Mouse (Mus musculus) stomach, embryonic 16.5 days (tissue): ENCODE results near the gene Gabbr1. TPM values are rescaled to one million over a fixed set of nuclear protein-coding genes. Genes with fewer than 3 reads are reported as not detected.
"Not testable (repeated sequence)": the region's sequence is repeated elsewhere in the genome, so short reads cannot be mapped to it uniquely, and the experiment has no call there.

Experiments
- ATAC-seq: fragments of 200-750 bp; cut with Nextera tagmentation; 2 replicates; pipeline ENCODE4 v1.8.0; 2017; ENCODE audit warnings: moderate number of reproducible peaks, moderate TSS enrichment; ENCODE audit not compliant: insufficient read depth, low FRiP score
- H3K27ac ChIP-seq: fragments of 300-500 bp; sonication (generic); 2 replicates; pipeline ENCODE4 v1.5.1; 2014; ENCODE audit warnings: low read length
- H3K27me3 ChIP-seq: fragments of 300-500 bp; sonication (generic); 2 replicates; pipeline ENCODE4 v1.6.1; 2014; ENCODE audit warnings: low read length, control low read depth, mixed read lengths; ENCODE audit not compliant: control insufficient read depth, insufficient read depth
- H3K36me3 ChIP-seq: fragments of 300-500 bp; sonication (generic); 2 replicates; pipeline ENCODE4 v1.6.1; 2014; ENCODE audit warnings: low read length; ENCODE audit not compliant: control insufficient read depth, insufficient read depth
- H3K4me1 ChIP-seq: fragments of 300-500 bp; sonication (generic); 2 replicates; pipeline ENCODE4 v1.6.1; 2014; ENCODE audit warnings: low read length, control low read depth, mixed read lengths; ENCODE audit not compliant: control insufficient read depth, insufficient read depth
- H3K4me2 ChIP-seq: fragments of 300-500 bp; sonication (generic); 2 replicates; pipeline ENCODE4 v1.6.1; 2014; ENCODE audit warnings: low read depth, low read length, mixed read lengths
- H3K4me3 ChIP-seq: fragments of 300-500 bp; sonication (generic); replicated peaks from 2 replicates; pipeline ENCODE4 v1.5.1; 2014; ENCODE audit warnings: mild to moderate bottlenecking, low read length
- H3K9ac ChIP-seq: fragments of 300-500 bp; sonication (generic); 2 replicates; pipeline ENCODE4 v1.6.1; 2014; ENCODE audit warnings: low read length
- H3K9me3 ChIP-seq: fragments of 300-500 bp; sonication (generic); replicated peaks from 2 replicates; pipeline ENCODE4 v1.6.1; 2016; ENCODE audit warnings: low read length, control low read depth; ENCODE audit not compliant: control insufficient read depth
- WGBS: fragments of 180-500 bp; shearing (Covaris S2); extraction: QIAGEN DNeasy Blood & Tissue Kit; methylation state at CpG from one replicate; pipeline ENCODE4 v1.1.7; 2014; 5-methylcytosine and 5-hydroxymethylcytosine counted together
- polyA plus RNA-seq: library from polyadenylated mRNA; unstranded; fragments of >200 nt; fragmentation: Nextera tagmentation; extraction: Ambion mirVana; gene quantifications from 2 replicates; pipeline ENCODE4 v1.2.1, GENCODE M21; 2015

Gabbr1 gene
- polyA plus RNA-seq, 1 experiment from 2014 or later, result 7.5 TPM

DNA sequence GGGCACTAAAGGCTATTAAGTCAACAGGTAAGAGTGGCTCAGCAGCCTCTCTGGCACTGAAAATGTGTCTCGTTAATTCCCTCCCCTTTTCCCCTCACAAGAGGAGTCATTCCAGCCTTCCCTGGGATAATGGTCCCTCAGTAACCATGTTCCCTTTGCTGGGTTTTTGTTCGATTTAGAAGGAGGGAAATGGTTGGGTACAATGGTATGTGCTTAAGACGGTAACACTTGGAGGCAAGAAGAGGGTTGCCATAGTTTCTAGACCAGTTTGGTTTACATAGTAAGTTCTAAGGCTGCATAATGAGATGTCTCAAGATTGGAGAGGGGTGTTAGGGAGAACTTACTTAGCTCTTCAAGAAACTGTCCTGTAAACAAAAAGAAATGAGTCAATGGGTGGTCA lies 34.0 kb upstream of the Gabbr1 start:
- no peak for ATAC-seq
- 87% methylated on average over 3 of the region's 3 CpGs for WGBS
- H3K4me2 ChIP-seq, result no peak overlapping the region

DNA sequence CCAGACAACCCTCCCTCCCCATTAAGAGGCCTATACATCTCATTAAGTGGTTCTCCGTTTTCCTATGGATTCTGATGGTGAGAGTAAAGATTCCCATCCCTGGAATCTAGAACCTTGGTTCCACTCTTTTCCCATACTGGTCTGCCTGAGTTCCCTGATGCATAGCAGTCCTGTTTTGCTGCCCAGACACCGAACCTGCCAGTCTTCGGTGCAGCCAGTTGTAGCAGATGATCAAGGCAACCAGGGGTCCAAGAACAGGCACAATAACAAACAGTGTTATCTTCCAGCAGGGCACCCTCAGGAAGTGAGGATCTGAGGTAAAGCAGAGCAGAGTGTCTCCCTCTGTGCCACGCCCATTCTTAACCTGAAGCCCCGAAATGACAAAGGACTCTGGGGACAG lies 33.6 kb upstream of the Gabbr1 start:
- H3K4me2 ChIP-seq, result no peak overlapping the region
- no peak overlapping the region for H3K9ac ChIP-seq
- H3K27ac ChIP-seq, result no peak overlapping the region
- WGBS, result 61% methylated on average over 5 of the region's 5 CpGs
- no peaks in the 10 kb centered on the region for H3K4me1 ChIP-seq
- no peaks in the 10 kb centered on the region for H3K9me3 ChIP-seq
- no peak overlapping the region for H3K4me3 ChIP-seq
- ATAC-seq, result no peak
- H3K36me3 ChIP-seq, result 0 out of 2 replicates have a peak, but pooled peaks cover 4% of the 10 kb centered on the region
- no peaks in the 10 kb centered on the region for H3K27me3 ChIP-seq

More for the DNA sequence above, 34.0 kb upstream of the Gabbr1 start:
- no peaks in the 10 kb centered on the region for H3K4me1 ChIP-seq
- H3K27ac ChIP-seq, result no peak overlapping the region
- no peaks in the 10 kb centered on the region for H3K9me3 ChIP-seq
- no peaks in the 10 kb centered on the region for H3K27me3 ChIP-seq
- H3K4me3 ChIP-seq, result no peak overlapping the region
- 0 out of 2 replicates have a peak, but pooled peaks cover 4% of the 10 kb centered on the region for H3K36me3 ChIP-seq
- H3K9ac ChIP-seq, result no peak overlapping the region

DNA sequence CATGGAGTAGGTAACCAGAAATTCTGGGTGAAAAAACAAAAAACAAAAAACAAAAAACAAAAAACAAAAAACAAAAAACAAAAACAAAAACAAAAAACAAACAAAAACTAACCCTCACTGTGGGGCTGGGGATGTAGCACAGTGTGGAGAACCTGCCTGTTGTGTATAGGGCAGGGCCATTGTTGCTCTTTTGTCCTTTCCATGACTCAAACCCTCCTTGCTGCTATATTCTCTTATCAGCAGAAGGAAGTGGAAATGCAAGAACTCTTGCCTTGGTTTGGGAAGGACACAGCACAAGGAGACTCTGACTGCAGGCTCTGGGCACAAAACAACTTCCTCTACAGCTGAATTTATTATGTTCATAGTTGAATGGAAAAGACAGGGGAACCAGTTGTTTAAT lies 29.4 kb upstream of the Gabbr1 start:
- Histone ChIP-seq H3K9ac (no peak overlapping the region), H3K4me2 (no peak overlapping the region), H3K27me3 (no peaks in the 10 kb centered on the region), H3K27ac (peak overlapping the region; percentile 41; the same call in 1 of the 2 replicates), H3K9me3 (no peaks in the 10 kb centered on the region), H3K36me3 (no peaks in the 10 kb centered on the region), H3K4me3 (no peak overlapping the region), H3K4me1 (no peaks in the 10 kb centered on the region)
- no peak; the same call in 1 of the 2 replicates for ATAC-seq

DNA sequence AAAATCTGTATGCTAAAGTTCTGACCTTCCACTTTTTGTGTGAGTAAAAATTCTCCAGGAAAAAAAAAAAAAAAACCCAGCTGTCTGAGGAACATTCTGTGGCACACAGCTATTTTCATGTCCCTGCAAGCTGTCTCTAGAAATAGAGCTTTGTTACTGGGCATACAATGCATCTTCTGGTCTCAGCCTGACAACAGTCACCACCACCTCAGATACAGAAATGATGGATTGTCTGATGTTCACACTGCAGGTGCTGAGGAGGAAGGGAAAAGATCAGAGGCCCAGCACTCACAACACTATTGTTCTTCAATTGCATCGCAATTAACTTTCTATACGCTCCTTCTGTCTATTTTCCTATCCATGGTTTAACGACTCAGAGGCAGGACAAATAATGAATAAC lies 27.4 kb upstream of the Gabbr1 start:
- no peaks in the 10 kb centered on the region for H3K9me3 ChIP-seq
- H3K27ac ChIP-seq, result no peak overlapping the region
- H3K4me3 ChIP-seq, result no peak overlapping the region
- H3K9ac ChIP-seq, result no peak overlapping the region
- WGBS, result 69% methylated on average over 3 of the region's 3 CpGs
- H3K36me3 ChIP-seq, result no peaks in the 10 kb centered on the region
- no peaks in the 10 kb centered on the region for H3K4me1 ChIP-seq
- no peaks in the 10 kb centered on the region for H3K27me3 ChIP-seq
- H3K4me2 ChIP-seq, result no peak overlapping the region
- no peak for ATAC-seq

DNA sequence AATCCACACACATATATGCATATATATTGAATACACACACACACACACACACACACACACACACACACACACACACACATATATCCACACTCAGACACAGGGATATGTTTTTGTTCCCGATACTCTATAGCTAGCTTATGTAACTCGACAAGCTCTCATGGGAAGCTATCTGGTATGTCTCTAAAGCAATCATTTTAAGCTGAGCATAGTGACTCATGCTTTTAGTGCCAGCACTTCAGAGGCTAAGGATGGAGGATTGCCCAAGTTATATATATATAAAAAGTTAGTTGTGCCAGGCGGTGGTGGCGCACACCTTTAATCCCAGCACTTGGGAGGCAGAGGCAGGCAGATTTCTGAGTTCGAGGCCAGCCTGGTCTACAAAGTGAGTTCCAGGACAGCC lies 26.5 kb upstream of the Gabbr1 start:
- not testable (repeated sequence) for H3K27ac ChIP-seq, H3K27me3 ChIP-seq, H3K9ac ChIP-seq, H3K4me2 ChIP-seq, H3K9me3 ChIP-seq, H3K36me3 ChIP-seq, H3K4me3 ChIP-seq, ATAC-seq, H3K4me1 ChIP-seq
- 91% methylated on average over 5 of the region's 5 CpGs for WGBS

DNA sequence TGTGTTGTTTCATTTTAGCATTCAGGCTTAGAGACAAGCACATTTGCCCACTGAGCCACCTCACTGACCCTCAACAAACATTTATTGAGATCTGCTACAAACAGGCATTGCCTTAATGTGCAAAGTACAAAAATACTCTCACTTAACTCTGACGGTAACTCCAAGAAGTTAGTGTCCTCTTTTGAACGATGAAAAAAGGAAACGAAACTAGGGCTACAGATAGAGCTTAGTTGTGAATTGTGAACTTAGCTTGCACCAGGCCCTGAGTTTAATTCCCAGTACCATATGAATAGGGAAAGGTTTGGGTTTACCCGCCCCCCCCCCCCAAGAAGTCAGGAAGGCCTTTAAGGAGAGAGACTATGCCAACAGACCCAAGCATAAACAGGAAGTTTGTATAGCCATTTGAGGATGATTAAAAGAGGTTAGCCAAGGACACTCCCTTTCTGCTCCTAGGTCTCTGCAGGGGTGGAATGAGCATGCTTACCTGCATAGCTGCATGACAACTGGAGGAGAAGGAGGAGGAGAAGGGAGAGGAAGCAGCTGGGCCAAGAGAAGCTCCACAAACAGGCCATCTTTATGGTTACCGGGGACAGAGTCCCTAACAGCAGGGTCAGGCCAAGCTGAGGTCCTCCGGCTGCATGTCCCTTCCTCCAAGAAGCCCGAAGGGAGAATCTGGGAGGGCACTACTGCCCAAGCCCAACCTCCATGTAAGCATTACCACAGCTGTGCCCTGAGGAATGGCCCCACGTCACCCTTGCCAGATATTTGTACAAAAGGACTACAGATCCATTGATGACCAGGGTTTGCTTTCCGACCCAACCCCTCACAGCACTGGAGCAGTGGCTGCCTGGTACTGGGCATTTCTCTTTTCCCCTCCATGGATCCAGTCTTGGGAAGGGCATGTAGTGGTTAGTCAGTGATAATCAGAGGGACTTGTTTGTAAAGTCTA lies 22.9 kb upstream of the Gabbr1 start, which contains the start of gene Mog:
TSS of gene Mog (minus strand) at position 771 of the 949 bp plus-strand sequence.
- H3K27ac ChIP-seq, result no peak within 1 kb of the TSS
- H3K36me3 ChIP-seq, result no peaks in the 10 kb centered on the region
- H3K4me3 ChIP-seq, result no peak within 1 kb of the TSS
- no peaks in the 10 kb centered on the region for H3K4me1 ChIP-seq
- no peak within 1 kb of the TSS for H3K9ac ChIP-seq
- no peak within 1 kb of the TSS for H3K4me2 ChIP-seq
- no peaks in the 10 kb centered on the region for H3K27me3 ChIP-seq
- 68% methylated on average over 9 of the region's 9 CpGs for WGBS
- H3K9me3 ChIP-seq, result no peaks in the 10 kb centered on the region
- no peak for ATAC-seq

DNA sequence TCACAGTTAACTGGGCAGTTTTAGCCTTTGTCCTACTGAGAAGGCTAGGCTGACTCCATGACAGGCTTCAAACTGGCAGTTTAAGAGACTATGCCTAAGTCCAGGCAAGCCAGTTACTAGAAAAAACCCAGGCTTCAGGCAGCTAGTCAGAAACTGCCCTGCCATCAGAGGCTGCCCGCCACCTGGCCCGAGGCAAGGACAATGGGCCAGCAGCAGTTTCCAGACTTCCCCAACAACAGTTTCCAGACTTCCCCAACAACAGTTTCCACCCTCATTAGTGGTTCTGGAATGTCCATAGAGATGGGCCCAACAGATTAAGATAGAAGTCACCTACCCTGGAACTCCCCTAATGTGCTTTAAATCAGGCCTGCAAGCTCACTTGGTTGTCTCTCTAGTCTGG lies 19.3 kb upstream of the Gabbr1 start:
- Histone ChIP-seq H3K4me2 (no peak overlapping the region), H3K27ac (no peak overlapping the region), H3K4me3 (no peak overlapping the region), H3K9me3 (no peaks in the 10 kb centered on the region), H3K27me3 (no peaks in the 10 kb centered on the region), H3K9ac (no peak overlapping the region), H3K36me3 (no peaks in the 10 kb centered on the region), H3K4me1 (no peaks in the 10 kb centered on the region)
- WGBS, result 88% methylated on average over 2 of the region's 2 CpGs
- no peak for ATAC-seq

DNA sequence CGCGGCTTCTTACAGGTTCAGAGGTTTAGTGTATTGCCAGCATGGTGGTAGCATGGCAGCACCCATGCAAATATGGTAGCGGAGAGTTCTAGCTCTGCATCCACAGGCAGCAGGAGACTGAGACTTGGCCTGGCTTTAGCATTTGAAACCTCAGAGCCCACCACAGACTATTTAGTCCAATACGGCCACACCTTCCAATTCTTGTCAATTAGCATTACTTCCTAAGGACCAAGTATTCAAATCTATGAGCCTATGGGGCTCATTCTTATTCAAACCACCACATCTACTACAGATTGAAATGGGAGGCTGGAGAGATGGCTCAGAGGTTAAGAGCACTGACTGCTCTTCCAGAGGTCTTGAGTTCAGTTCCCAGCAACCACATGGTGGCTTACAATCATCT lies 18.3 kb upstream of the Gabbr1 start:
- 92% methylated on average over 4 of the region's 4 CpGs for WGBS
- H3K4me3 ChIP-seq, result no peak overlapping the region
- H3K27me3 ChIP-seq, result no peaks in the 10 kb centered on the region
- no peak overlapping the region for H3K9ac ChIP-seq
- H3K4me2 ChIP-seq, result no peak overlapping the region
- H3K36me3 ChIP-seq, result no peaks in the 10 kb centered on the region
- peak overlapping the region; percentile 42 for H3K27ac ChIP-seq
- H3K4me1 ChIP-seq, result no peaks in the 10 kb centered on the region
- no peak for ATAC-seq
- no peaks in the 10 kb centered on the region for H3K9me3 ChIP-seq

DNA sequence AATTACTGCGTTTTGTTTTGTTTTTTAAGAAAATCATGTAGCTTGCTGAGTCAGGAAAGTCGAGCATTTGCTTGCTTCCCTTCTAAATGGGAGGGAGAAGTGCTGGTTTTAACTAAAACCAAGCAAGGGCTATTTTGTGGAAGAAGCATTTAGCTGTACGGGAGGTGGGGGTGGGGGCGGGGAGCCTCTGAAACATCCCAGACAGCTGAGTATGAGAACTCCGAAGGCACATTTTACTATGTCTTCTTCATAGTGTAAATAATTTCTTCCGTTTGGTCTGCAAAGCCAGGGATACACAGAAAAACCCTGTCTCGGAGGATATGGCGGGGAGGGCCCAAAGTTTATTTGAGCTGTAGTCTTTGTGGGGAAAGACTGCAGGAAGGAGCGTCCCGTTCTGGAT lies 17.6 kb upstream of the Gabbr1 start:
- Histone ChIP-seq H3K27me3 (no peaks in the 10 kb centered on the region), H3K27ac (peak overlapping the region; percentile 92), H3K4me1 (no peaks in the 10 kb centered on the region), H3K9me3 (no peaks in the 10 kb centered on the region), H3K9ac (peak overlapping the region; percentile 51; the same call in 1 of the 2 replicates), H3K4me2 (peak overlapping the region; percentile 52), H3K4me3 (peak overlapping the region; percentile 54), H3K36me3 (no peaks in the 10 kb centered on the region)
- WGBS, result 10% methylated on average over 10 of the region's 10 CpGs
- peak; percentile 42; the same call in 1 of the 2 replicates for ATAC-seq
